Mouse (Mus musculus): ENCODE data around the gene Zfp28.
"Not testable (repeated sequence)": the region's sequence is repeated elsewhere in the genome, so short reads cannot be mapped to it uniquely, and the experiment has no call there.

The Zfp28 gene

GRCm38 (mm10) chr7:6383044-6383455 lies at the start of gene Zfp28:
Gene Zfp28 (plus strand): TSS chr7:6383295.
- DNase-seq (ENCODE audit: low spot score in 2 of 2), result peak; percentile 85 to 91

GRCm38 (mm10) chr7:6339865-6340264 lies 43.2 kb upstream of the Zfp28 start:
- no peak for DNase-seq (ENCODE audit: low spot score in 2 of 2)

GRCm38 (mm10) chr7:6343501-6344071 lies 39.5 kb upstream of the Zfp28 start, which contains the start of gene Gm3854:
Gene Gm3854 (plus strand): TSS chr7:6343759.
- no peak for DNase-seq (ENCODE audit: low spot score in 2 of 2)

- DNase-seq (ENCODE audit: low spot score in 2 of 2), result no peak
These were observed 39.0 kb upstream of the Zfp28 start for GRCm38 (mm10) chr7:6344124-6344523.

- no peak for DNase-seq (ENCODE audit: low spot score in 2 of 2)
These were observed 25.0 kb upstream of the Zfp28 start for GRCm38 (mm10) chr7:6358121-6358520.

DNA sequence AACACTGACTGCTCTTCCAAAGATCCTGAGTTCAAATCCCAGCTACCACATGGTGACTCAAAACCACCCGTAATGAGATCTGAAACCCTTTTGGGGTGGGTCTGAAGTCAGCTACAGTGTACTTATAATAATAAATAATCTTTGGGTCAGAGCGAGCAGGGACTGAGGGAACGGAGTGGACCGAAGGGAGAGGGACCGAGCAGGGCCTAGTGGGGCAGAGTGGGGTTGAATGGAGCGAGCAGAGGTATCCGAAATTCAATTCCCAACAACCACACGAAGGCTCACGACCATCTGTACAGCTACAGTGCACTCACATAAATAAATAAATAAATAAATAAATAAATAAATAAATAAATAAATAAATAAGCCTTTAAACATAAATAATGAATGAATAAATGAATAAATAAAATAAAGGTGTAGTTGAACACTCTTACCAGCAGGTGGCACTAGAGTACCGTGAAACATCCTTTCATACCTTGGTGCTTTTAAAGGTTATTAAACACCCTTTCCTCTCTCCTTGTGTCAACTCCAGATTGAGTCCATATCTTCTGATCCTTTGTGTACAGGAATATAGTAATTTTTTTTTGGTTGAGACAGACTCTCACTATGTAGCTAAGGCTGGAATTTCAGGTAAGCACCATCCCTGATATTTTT lies 24.0 kb upstream of the Zfp28 start:
- peak; percentile 25 to 34 for DNase-seq (ENCODE audit: low spot score in 2 of 2)

DNA sequence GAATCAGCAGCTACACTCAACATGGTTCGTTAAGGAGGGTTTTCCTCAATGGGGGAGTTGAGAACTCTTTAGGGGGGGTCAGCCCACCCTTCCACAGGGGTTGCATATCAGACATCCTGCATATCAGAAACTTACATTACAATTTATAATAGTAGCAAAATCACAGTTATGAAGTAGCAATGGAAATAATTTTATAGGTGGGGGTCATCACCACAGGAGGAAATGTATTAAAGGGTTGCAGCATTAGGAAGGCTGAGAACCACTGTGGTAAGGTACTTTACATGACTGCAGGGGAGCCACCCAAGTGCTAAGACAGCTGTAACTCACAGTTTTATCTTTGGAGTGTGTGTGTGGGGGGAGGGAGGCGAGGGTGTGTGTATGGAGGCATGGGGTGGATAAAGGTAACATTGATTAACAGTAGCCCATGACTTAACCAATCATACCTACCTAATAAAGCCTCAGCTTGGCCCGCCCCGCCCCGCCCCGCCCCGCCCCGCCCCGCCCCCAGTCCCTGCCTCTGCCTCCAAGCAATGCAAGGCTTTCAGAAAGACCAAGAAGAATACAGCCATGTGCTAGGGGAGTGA lies 22.5 kb upstream of the Zfp28 start:
- DNase-seq (ENCODE audit: low spot score in 2 of 2), result no peak

- DNase-seq (ENCODE audit: low spot score in 2 of 2), result no peak
These were observed 21.3 kb upstream of the Zfp28 start for GRCm38 (mm10) chr7:6361756-6362155.

DNA sequence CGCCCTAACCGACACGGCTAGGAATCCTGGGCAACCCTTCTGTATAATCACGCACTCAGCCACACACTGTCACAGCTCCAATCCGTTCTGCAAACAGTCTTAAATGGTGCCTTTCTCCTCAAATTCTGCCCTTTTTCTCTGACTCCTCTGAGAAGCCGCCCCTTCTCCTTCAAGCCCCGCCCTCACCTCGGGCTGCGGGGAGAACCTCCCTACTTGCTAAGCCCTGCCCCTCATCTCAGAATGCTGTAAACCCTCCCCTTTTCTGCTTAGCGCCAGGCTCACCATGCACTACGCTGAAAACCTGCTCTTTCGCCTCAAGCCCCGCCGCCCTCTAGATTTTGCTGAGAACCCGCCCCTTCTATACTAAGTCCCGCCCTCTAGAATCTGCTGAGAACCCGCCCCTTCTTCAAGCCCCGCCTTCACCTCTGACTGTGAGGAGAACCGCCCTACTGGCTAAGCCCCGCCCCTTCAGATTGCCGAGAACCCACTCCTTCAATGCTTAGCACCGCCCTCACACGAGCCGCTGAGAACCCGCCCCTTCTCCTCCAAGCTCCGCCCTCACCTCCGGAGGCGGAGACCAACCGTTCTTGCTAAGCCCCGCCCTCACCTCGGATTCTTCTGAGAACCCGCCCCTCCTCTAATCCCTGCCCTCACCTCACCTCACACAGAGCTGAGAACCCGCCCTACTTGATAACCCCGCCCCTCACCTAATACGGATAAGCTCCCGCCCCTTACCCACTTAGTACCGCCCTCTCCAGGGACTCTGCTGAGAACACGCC lies 20.6 kb upstream of the Zfp28 start:
- DNase-seq (ENCODE audit: low spot score in 2 of 2), result peak; percentile 99 to 100

- DNase-seq (ENCODE audit: low spot score in 2 of 2), result no peak
These were observed 20.0 kb upstream of the Zfp28 start, which contains the start of gene Zfp78 for GRCm38 (mm10) chr7:6363047-6363488. Gene Zfp78 (plus strand): TSS chr7:6363280.

GRCm38 (mm10) chr7:6364761-6365160 lies 18.3 kb upstream of the Zfp28 start:
- DNase-seq (ENCODE audit: low spot score in 2 of 2), result no peak

GRCm38 (mm10) chr7:6367185-6367584 lies 15.9 kb upstream of the Zfp28 start:
- no peak for DNase-seq (ENCODE audit: low spot score in 2 of 2)

- DNase-seq (ENCODE audit: low spot score in 2 of 2), result not testable (repeated sequence)
These were observed 14.9 kb upstream of the Zfp28 start for GRCm38 (mm10) chr7:6368146-6368545.

DNA sequence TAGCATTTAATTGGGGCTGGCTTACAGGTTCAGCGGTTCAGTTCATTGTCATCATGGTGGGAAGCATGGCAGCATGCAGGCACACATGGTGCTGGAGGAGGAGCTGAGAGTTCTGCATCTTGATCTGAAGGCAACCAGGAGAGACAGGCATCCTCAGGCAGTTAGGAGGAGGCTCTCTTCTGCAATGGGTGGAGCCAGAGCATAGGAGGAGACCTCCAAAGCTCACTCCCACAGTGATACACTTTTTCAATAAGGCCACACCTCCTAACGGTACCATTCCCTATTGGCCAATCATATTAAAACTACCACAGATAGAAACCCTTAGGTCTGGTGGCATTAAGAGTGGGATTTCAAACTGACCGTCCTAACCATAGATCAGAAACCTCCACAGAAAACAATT lies 13.6 kb upstream of the Zfp28 start:
- DNase-seq (ENCODE audit: low spot score in 2 of 2), result no peak

DNA sequence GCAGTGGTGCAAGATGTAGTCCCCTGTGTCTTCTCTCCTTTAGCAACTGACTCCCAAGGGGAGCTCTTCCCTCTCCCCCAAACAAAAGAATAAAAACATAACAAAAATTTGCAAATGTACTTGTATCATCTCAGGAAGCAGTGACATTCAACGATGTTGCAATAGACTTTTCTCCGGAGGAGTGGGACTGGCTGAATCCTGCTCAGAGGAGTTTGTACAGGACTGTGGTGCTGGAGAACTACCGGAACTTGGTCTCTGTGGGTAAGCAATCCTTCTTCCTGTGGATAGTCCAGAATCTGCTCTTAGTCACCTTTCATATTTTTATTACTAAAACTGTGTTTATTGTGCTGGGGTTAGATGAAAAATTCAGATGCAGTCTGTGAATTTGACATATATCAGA lies 10.1 kb upstream of the Zfp28 start:
- no peak for DNase-seq (ENCODE audit: low spot score in 2 of 2)

- no peak for DNase-seq (ENCODE audit: low spot score in 2 of 2)
These were observed 4.7 kb upstream of the Zfp28 start for GRCm38 (mm10) chr7:6378441-6378840.

DNA sequence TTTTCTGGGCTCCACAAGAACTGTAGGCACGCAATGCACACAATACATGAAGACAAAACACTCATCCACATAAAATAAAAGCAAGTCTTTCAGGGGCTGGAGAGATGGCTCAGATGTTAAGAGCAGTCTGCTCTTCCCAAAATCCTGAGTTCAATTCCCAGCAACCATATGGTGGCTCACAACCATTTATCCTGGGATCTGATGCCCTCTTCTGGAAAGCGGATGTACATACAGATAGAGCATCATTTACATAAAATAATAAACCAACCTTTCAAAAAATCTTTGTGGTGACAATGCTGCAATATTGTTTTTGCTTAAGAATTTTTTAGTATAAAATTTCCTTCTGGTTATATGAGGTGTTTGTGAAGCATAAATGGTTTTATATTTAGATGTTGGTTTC lies 1.7 kb upstream of the Zfp28 start:
- DNase-seq (ENCODE audit: low spot score in 2 of 2), result no peak

DNA sequence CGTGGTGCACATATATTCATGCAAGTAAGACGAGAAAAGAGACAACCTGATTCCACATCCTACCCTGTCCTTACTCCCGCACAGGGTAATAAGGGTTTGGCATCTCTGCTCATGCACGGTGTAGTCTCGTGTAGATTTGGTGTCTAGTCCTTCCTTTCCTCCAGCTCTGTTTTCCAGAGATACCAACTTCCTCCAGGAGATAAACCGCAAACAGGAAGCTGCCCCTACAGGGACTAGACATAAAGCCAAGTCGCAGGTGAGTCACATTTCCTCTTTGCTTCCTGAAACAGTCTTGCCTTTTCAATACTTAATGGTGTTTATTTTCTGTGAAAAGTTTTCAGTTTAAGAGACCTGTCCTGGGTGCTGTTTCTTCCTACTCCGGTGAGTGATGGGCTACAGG lies 916 bp downstream of the Zfp28 start:
- DNase-seq (ENCODE audit: low spot score in 2 of 2), result no peak

- DNase-seq (ENCODE audit: low spot score in 2 of 2), result no peak
These were observed 3.9 kb downstream of the Zfp28 start for GRCm38 (mm10) chr7:6386995-6387394.

GRCm38 (mm10) chr7:6388971-6389370 lies 5.9 kb downstream of the Zfp28 start:
- no peak for DNase-seq (ENCODE audit: low spot score in 2 of 2)

- no peak for DNase-seq (ENCODE audit: low spot score in 2 of 2)
These were observed 6.4 kb downstream of the Zfp28 start for GRCm38 (mm10) chr7:6389449-6389848.

Data from natural killer cell, adult 2 months (primary cell).